Mouse (Mus musculus) left cerebral cortex, postnatal 25 days (tissue): Measurements from ENCODE around the gene Ankrd50. TPM values are rescaled to one million over a fixed set of nuclear protein-coding genes. Genes with fewer than 3 reads are reported as not detected.

Experiments
- DNase-seq, 2 experiments: peaks; one replicate each; pipeline ENCODE4 v3.0.0; 2022; ENCODE audit warnings: low spot score in 2 of 2, mixed read lengths in 1 of 2
- intact Hi-C: fragments of 180-260 bp; cut with DNase I; formaldehyde crosslinking; loops from one replicate; pipeline ENCODE4 v1.15.1; 2025
- total RNA-seq, 2 experiments: library from RNA; stranded (reverse); gene quantifications; 2 replicates each; pipeline ENCODE4 v1.2.3; 2021

Gene Ankrd50
- total RNA-seq, 2 experiments from 2014 or later = 84.6 to 96.2 TPM

GRCm38 (mm10) chr3:38423966-38424365 is 60.7 kb downstream of the Ankrd50 start:
- intact Hi-C loops = no loop called here
- no peak for DNase-seq

GRCm38 (mm10) chr3:38419896-38420295 is 64.7 kb downstream of the Ankrd50 start:
- no peak for DNase-seq
- intact Hi-C loops = no loop called here

- intact Hi-C loops = no loop called here
- no peak for DNase-seq
Measured at GRCm38 (mm10) chr3:38415292-38415930, 69.2 kb downstream of the Ankrd50 start.
